Mouse (Mus musculus) embryonic facial prominence, embryonic 15.5 days (tissue): Measurements from ENCODE around the gene Ugt1a7c. TPM values are rescaled to one million over a fixed set of nuclear protein-coding genes. Genes with fewer than 3 reads are reported as not detected.

ENCODE experiments used
- ATAC-seq: fragments of 200-750 bp; cut with Nextera tagmentation; 2 replicates; pipeline ENCODE4 v1.8.0; 2017; ENCODE audit warnings: low read depth, moderate TSS enrichment; ENCODE audit not compliant: insufficient number of reproducible peaks, low FRiP score, low TSS enrichment
- H3K27ac ChIP-seq: fragments of 300-500 bp; sonication (generic); replicated peaks from 2 replicates; pipeline ENCODE4 v1.5.1; 2015; ENCODE audit warnings: mild to moderate bottlenecking, inconsistent platforms
- H3K27me3 ChIP-seq: fragments of 300-500 bp; sonication (generic); 2 replicates; pipeline ENCODE4 v1.6.1; 2015; ENCODE audit warnings: inconsistent platforms
- H3K36me3 ChIP-seq: fragments of 300-500 bp; sonication (generic); 2 replicates; pipeline ENCODE4 v1.6.1; 2015; ENCODE audit warnings: mild to moderate bottlenecking, inconsistent platforms
- H3K4me1 ChIP-seq: fragments of 300-500 bp; sonication (generic); 2 replicates; pipeline ENCODE4 v1.6.1; 2015; ENCODE audit warnings: inconsistent platforms
- H3K4me2 ChIP-seq: fragments of 300-500 bp; sonication (generic); replicated peaks from 2 replicates; pipeline ENCODE4 v1.6.1; 2015; ENCODE audit warnings: mild to moderate bottlenecking, inconsistent platforms
- H3K4me3 ChIP-seq: fragments of 300-500 bp; sonication (generic); replicated peaks from 2 replicates; pipeline ENCODE4 v1.5.1; 2015; ENCODE audit warnings: mild to moderate bottlenecking, inconsistent platforms
- H3K9ac ChIP-seq: fragments of 300-500 bp; sonication (generic); 2 replicates; pipeline ENCODE4 v1.6.1; 2015; ENCODE audit warnings: inconsistent platforms
- H3K9me3 ChIP-seq: fragments of 300-500 bp; sonication (generic); replicated peaks from 2 replicates; pipeline ENCODE4 v1.6.1; 2016; ENCODE audit warnings: inconsistent platforms
- WGBS: fragments of 180-500 bp; shearing (Covaris S2); methylation state at CpG from one replicate; pipeline ENCODE4 v1.1.7; 2015; 5-methylcytosine and 5-hydroxymethylcytosine counted together
- polyA plus RNA-seq: library from polyadenylated mRNA; unstranded; fragments of >200 nt; fragmentation: Nextera tagmentation; extraction: Ambion mirVana; gene quantifications from 2 replicates; pipeline ENCODE4 v1.2.1, GENCODE M21; 2015

Ugt1a7c gene
- polyA plus RNA-seq, 1 experiment from 2014 or later, result 3.0 TPM

DNA sequence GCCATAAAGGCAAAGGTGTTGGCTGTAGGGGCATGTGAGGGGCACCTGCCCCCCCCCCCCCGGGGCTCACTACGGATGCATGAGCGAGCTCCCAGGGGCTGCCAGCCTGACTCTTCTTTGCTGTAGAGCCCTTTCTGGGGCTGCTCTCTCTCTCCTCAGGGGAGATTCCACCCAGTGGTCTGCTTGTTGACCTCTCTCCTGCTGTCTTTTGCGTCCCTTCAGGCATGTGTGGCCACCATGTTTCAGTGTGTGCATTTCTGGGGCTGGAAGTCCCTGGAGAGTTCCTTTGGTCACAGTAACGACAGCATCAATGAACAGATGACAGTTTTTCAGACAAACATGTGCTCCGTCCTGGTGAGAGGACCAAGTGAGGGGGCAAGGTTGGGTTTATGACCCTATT, 163.5 kb downstream of the Ugt1a7c start:
- Histone ChIP-seq H3K9me3 (peaks cover 10% of the 10 kb centered on the region; the same call in 1 of the 2 replicates), H3K27ac (no peak overlapping the region), H3K4me3 (no peak overlapping the region), H3K36me3 (peaks cover 40% of the 10 kb centered on the region), H3K4me2 (no peak overlapping the region), H3K27me3 (no peaks in the 10 kb centered on the region), H3K4me1 (peaks cover 9% of the 10 kb centered on the region), H3K9ac (no peak overlapping the region)
- ATAC-seq, result no peak
- WGBS, result 64% methylated on average over 6 of the region's 6 CpGs

DNA sequence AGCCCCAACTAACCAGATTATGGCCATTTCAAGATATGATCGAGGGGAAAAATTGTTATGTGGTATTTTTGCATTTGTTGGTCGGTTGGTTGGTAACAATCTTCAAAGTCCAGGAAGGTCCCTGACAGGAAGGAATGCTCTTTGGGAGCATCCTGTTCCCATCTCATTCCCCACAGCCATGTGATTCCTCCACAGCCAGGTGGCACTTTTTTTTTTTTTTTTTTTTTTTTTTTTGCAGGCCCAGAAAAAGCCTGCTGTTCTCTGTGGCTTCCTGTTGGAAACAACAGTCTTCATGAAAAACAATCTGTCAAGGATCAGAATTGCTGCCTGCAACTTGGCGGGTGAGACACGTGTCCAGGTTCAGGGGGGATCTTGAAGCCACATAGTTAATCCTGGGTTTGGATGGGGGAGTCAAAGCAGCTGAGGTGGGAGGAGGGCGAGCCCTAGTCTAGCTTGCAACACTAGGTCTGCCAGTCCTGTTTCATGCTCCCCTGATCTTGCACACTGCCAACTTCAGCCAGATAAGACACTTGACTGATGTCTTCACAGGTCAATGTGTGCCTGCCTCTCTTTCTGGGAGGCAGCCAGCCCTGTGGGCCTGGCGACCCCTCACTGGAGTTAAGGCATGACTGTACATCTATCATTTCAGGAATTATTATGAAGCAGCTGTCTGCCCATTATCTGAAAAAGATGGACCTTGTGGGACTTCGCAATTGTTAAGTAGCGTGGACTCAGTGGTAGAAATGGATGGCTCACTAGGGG, 164.2 kb downstream of the Ugt1a7c start:
- Histone ChIP-seq H3K27me3 (no peaks in the 10 kb centered on the region), H3K27ac (peak overlapping the region; percentile 4; the same call in 1 of the 2 replicates), H3K4me3 (no peak overlapping the region), H3K9ac (no peak overlapping the region), H3K36me3 (peaks cover 47% of the 10 kb centered on the region), H3K9me3 (peaks cover 10% of the 10 kb centered on the region; the same call in 1 of the 2 replicates), H3K4me1 (peaks cover 9% of the 10 kb centered on the region), H3K4me2 (no peak overlapping the region)
- 70% methylated on average over 8 of the region's 8 CpGs for WGBS
- ATAC-seq, result no peak

DNA sequence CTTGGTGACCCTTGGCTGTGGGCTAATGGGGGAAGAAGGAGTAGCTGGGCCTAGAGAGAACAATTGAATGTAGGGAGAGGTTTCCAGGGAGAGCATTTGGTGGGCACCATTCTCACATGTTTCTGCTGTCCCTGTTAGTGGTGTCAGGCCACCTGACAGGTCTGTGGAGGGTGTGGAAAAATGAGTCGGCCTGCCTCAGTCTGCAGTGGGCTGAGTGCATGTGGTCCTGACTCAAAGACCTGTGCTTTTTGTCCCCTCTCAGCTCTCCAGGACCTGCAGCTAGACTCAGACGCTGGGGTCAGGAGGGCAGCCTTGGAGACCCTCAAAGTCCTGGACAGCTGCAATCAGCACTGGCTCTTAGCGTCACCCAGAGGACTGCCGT, 164.8 kb downstream of the Ugt1a7c start:
- peaks cover 53% of the 10 kb centered on the region for H3K36me3 ChIP-seq
- no peak overlapping the region for H3K4me3 ChIP-seq
- no peak overlapping the region for H3K4me2 ChIP-seq
- no peak overlapping the region; the same call in 1 of the 2 replicates for H3K27ac ChIP-seq
- H3K9me3 ChIP-seq, result peaks cover 6% of the 10 kb centered on the region; the same call in 1 of the 2 replicates
- H3K4me1 ChIP-seq, result peaks cover 9% of the 10 kb centered on the region
- 73% methylated on average over 4 of the region's 4 CpGs for WGBS
- no peak for ATAC-seq
- no peaks in the 10 kb centered on the region for H3K27me3 ChIP-seq
- H3K9ac ChIP-seq, result no peak overlapping the region

DNA sequence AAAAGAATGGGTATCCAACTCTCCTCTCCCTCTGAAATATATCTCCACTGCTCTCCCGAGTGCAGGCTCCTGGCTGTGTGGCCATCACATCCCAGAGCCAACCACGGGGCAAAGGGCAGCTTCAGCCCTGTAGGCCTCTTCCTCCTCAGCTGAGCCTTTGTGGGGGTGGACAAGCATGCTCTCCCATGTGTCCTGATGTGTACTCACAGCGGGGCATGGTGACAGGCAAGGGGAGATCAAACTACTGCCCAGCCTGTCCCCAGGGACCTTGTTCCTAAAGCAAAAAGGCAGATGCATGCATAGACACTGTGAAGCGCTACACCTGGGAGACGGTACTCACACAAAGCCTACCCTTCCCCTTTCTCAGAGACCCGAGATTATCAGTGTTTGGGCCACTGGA, 165.3 kb downstream of the Ugt1a7c start:
- Histone ChIP-seq H3K4me3 (no peak overlapping the region), H3K36me3 (peaks cover 58% of the 10 kb centered on the region), H3K27me3 (no peaks in the 10 kb centered on the region), H3K4me2 (no peak overlapping the region), H3K9me3 (peaks cover 2% of the 10 kb centered on the region; the same call in 1 of the 2 replicates), H3K27ac (no peak overlapping the region), H3K9ac (no peak overlapping the region), H3K4me1 (peaks cover 9% of the 10 kb centered on the region)
- WGBS, result 77% methylated on average over 6 of the region's 6 CpGs
- peak; percentile 4; the same call in 1 of the 2 replicates for ATAC-seq

DNA sequence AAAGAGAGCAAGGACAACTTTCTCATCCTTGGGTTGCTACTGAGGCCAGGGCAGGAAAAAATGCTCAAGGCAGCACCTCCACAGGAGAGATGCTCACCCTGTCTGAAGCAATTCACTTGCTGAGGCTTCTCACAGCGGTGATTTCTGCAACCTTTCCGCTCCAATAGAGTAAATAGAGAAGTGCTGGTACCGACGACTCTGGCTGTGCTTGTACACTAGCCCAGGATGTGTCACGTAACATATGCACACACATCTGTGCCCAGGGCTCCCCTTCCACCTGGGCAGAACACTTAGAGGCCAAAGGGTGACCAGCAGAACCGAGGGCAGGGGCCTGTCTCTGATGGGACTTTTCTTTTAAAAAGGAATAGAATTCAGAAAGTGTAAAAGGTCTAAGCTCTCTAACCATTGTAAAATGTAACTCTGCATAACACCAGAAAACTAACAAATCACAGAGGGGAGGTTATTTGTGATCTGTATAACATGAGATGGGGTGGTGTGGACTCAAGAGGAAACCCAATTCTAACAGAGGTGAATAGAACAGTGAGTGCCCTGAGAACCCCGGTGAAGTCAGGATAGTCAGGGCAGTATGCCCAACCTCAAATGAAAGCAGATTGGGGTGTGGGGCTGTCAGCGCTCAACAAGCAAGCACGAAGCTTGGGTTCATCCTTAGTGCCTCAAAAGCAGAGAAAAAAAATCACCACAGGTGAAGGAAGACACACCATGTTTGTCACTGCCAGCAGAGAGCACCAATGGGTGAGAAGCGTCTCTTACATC, 165.9 kb downstream of the Ugt1a7c start:
- Histone ChIP-seq H3K9ac (no peak overlapping the region), H3K27me3 (no peaks in the 10 kb centered on the region), H3K27ac (no peak overlapping the region), H3K36me3 (peaks cover 65% of the 10 kb centered on the region), H3K4me2 (no peak overlapping the region), H3K4me1 (peaks cover 9% of the 10 kb centered on the region), H3K4me3 (no peak overlapping the region), H3K9me3 (no peaks in the 10 kb centered on the region; the same call in 1 of the 2 replicates)
- ATAC-seq, result no peak
- WGBS, result 83% methylated on average over 10 of the region's 10 CpGs

DNA sequence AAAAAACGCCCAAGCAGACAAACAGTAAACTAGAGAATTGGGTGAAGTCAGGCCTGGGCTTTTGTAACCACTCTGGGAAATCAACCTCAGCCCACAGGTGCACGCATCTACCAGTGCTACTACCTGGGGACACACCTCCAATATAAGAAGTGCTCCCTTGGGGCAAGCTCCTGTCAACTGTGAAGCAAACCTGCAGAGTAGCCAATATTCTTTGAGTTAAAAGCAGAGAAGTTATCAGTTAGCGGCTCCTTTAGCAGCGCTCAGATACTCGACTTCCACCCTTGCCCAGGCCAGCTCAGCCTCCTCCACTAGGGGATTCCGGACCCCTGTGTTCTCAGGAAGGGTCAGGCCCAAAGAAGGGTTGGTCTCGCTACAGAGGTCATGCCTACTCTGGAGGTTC, 166.8 kb downstream of the Ugt1a7c start:
- no peaks in the 10 kb centered on the region; the same call in 1 of the 2 replicates for H3K9me3 ChIP-seq
- H3K9ac ChIP-seq, result no peak overlapping the region
- ATAC-seq, result 0 out of 2 replicates have a peak, but pooled peaks have one; percentile 3
- H3K4me2 ChIP-seq, result no peak overlapping the region
- no peaks in the 10 kb centered on the region for H3K27me3 ChIP-seq
- peaks cover 9% of the 10 kb centered on the region for H3K4me1 ChIP-seq
- H3K4me3 ChIP-seq, result no peak overlapping the region
- peaks cover 74% of the 10 kb centered on the region for H3K36me3 ChIP-seq
- peak overlapping the region; percentile 0; the same call in 1 of the 2 replicates for H3K27ac ChIP-seq
- WGBS, result 85% methylated on average over 7 of the region's 7 CpGs

DNA sequence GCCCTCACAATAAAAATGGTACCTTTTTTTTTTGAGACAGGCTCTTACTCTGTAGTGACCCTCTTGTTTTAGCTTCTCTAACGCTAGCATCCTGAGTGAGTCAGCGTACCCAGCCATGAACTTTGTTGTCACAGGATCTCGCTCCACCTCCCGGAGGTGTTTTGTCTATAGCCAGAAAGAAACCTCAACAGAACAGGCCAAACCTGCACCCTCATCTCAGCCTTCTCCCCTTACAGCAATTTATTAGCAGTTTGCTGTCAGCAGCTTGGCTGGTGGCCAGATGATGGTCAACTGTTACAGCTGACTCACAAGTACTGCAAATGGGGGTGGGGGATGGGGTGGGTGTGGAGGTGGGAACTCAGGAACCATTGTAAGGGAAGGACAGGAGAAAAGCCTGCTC, 167.4 kb downstream of the Ugt1a7c start:
- peak overlapping the region; percentile 0; the same call in 1 of the 2 replicates for H3K27ac ChIP-seq
- no peaks in the 10 kb centered on the region for H3K27me3 ChIP-seq
- no peak overlapping the region for H3K9ac ChIP-seq
- peaks cover 79% of the 10 kb centered on the region for H3K36me3 ChIP-seq
- no peak overlapping the region for H3K4me2 ChIP-seq
- no peak overlapping the region for H3K4me3 ChIP-seq
- WGBS, result 66% methylated on average over 4 of the region's 4 CpGs
- no peaks in the 10 kb centered on the region; the same call in 1 of the 2 replicates for H3K9me3 ChIP-seq
- peak; percentile 20 for ATAC-seq
- peaks cover 9% of the 10 kb centered on the region for H3K4me1 ChIP-seq

DNA sequence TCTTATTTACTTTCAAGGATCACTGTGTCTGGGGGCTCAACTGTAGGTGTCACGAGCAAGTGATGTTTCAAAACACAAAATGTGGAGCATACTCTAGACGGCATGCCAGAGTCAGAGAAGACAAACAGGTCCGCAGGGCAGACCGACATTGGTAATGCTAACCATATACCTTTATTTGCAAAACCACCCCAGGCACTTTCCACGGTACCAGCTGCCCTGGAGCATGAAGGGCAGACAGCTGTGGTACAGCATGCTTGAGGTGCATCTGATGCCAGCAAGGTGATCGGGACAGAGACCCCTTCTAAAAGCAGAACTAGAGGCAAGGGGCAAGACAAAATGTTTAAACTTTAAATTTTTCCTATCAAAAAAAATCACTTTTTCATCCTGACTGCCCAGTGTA, 168.1 kb downstream of the Ugt1a7c start:
- H3K36me3 ChIP-seq, result peaks cover 86% of the 10 kb centered on the region
- no peak for ATAC-seq
- H3K4me2 ChIP-seq, result no peak overlapping the region
- WGBS, result 65% methylated on average over 6 of the region's 6 CpGs
- peaks cover 9% of the 10 kb centered on the region for H3K4me1 ChIP-seq
- H3K9me3 ChIP-seq, result no peaks in the 10 kb centered on the region; the same call in 1 of the 2 replicates
- no peaks in the 10 kb centered on the region for H3K27me3 ChIP-seq
- H3K4me3 ChIP-seq, result no peak overlapping the region
- no peak overlapping the region for H3K9ac ChIP-seq
- H3K27ac ChIP-seq, result 0 out of 2 replicates have a peak overlapping the region, but pooled peaks have one; percentile 0

DNA sequence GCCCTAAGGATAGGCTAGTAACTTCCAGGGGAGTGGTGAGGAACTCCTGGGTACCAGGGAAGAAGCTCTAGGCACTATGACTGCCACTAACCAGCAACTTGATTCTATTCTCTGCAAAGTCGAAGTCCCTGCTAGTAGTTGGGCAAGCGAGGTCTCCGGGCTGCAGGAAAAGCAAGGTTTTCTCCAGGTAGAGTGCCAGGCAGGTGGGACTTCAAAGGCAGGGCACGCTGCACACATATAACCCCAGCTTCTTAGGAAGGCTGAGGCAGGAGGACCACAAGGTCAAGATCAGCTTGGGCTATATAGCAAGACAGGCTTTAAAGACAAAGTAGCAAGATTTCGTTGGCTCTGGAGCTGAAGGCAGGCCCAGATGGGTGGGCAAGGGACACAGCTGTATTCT, 168.9 kb downstream of the Ugt1a7c start:
- ATAC-seq, result no peak
- H3K27me3 ChIP-seq, result no peaks in the 10 kb centered on the region

DNA sequence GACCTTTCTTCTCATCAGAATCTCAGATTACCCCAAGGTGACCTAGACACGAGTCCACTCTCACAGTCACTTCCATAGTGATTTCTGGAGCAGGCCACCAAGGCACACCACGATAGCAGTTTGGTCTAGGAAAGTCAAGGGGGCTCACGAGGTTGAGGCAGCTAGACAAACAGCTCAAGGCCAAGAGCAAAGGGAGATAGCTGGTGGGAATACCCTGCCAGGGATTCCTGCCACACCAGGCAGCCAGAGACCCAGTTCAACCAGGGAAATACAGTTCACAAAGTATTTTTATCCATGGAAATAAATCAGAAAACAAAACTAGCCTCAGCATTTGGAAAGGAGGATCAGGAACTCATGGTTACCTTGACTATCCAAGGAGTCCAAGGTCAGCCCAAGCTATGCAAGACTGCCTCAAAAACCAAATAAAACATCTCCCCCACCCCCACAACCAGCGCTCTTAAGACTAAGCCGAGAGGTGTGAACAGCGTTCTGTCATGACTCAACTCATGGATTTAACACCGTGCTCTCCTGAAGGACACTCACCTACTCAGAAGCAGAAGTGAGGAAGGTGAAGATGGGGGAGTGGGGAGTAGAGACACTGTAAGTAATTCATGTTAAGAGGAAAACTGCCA, 169.5 kb downstream of the Ugt1a7c start:
- ATAC-seq, result no peak
- Histone ChIP-seq H3K9ac (no peak overlapping the region), H3K27ac (no peak overlapping the region), H3K27me3 (no peaks in the 10 kb centered on the region), H3K4me2 (no peak overlapping the region), H3K36me3 (peaks cover 100% of the 10 kb centered on the region), H3K9me3 (no peaks in the 10 kb centered on the region; the same call in 1 of the 2 replicates), H3K4me1 (peaks cover 5% of the 10 kb centered on the region), H3K4me3 (no peak overlapping the region)
- 90% methylated on average over 7 of the region's 7 CpGs for WGBS

More for the DNA sequence above, 168.9 kb downstream of the Ugt1a7c start:
- no peak overlapping the region for H3K4me3 ChIP-seq
- 89% methylated on average over 5 of the region's 5 CpGs for WGBS
- H3K36me3 ChIP-seq, result peaks cover 95% of the 10 kb centered on the region
- H3K9me3 ChIP-seq, result no peaks in the 10 kb centered on the region; the same call in 1 of the 2 replicates
- H3K9ac ChIP-seq, result no peak overlapping the region
- H3K4me1 ChIP-seq, result peaks cover 9% of the 10 kb centered on the region
- H3K4me2 ChIP-seq, result no peak overlapping the region
- no peak overlapping the region for H3K27ac ChIP-seq

DNA sequence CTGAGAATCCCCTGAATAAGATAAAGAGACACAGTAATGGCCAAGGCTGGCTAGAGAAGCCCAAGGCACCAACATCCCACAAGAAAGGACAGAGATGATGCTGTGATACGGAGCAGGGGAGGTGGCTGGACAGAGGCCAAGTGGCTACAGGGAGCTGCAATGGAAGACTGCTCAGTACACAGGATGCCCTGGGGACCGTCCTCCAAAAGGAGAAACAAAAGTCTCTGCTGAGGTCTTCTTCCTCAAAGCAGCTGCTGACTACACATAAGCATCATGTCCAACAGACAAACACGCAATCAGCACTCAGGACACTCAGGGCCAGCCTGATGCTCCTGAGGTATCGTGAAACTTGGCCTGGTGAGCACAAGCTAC, 170.0 kb downstream of the Ugt1a7c start:
- Histone ChIP-seq H3K9me3 (no peaks in the 10 kb centered on the region; the same call in 1 of the 2 replicates), H3K4me3 (no peak overlapping the region), H3K36me3 (peaks cover 100% of the 10 kb centered on the region), H3K27ac (no peak overlapping the region), H3K9ac (no peak overlapping the region), H3K4me2 (no peak overlapping the region), H3K4me1 (peaks cover 4% of the 10 kb centered on the region), H3K27me3 (no peaks in the 10 kb centered on the region)
- no peak for ATAC-seq
- 80% methylated on average over 4 of the region's 4 CpGs for WGBS
